Mouse (Mus musculus) myocyte (in vitro differentiated cells): ENCODE data around the gene Shisa7. TPM values are rescaled to one million over a fixed set of nuclear protein-coding genes. Genes with fewer than 3 reads are reported as not detected.

Experiments used
- H3K27me3 ChIP-seq: one replicate; pipeline ENCODE4 v1.6.1; 2011; ENCODE audit not compliant: control insufficient read depth, insufficient read depth, insufficient read length
- H3K36me3 ChIP-seq: one replicate; pipeline ENCODE4 v1.6.1; 2011; ENCODE audit not compliant: control insufficient read depth, insufficient read depth
- H3K4me2 ChIP-seq: one replicate; pipeline ENCODE4 v1.6.1; 2011; ENCODE audit warnings: low read depth, control low read depth
- H3K4me3 ChIP-seq: one replicate; pipeline ENCODE4 v1.5.1; 2011; ENCODE audit warnings: mild to moderate bottlenecking, control low read depth, moderate library complexity
- H3K79me2 ChIP-seq: one replicate; pipeline ENCODE4 v1.6.1; 2011; ENCODE audit not compliant: control insufficient read depth, insufficient read depth
- H3ac ChIP-seq: one replicate; pipeline ENCODE4 v1.6.1; 2011; ENCODE audit not compliant: control insufficient read depth, insufficient read length
- CEBPB ChIP-seq: IDR thresholded peaks from 2 replicates; pipeline ENCODE4 v1.6.1; 2011; ENCODE audit warnings: mild to moderate bottlenecking, moderate library complexity; ENCODE audit not compliant: poor library complexity, insufficient read depth, severe bottlenecking
- E2F4 ChIP-seq: IDR thresholded peaks from one replicate; pipeline ENCODE4 v1.6.1; 2011; ENCODE audit warnings: mild to moderate bottlenecking, control low read depth, moderate library complexity; ENCODE audit not compliant: insufficient read depth
- MAX ChIP-seq: IDR thresholded peaks from one replicate; pipeline ENCODE4 v1.6.1; 2011; ENCODE audit warnings: low read depth, mild to moderate bottlenecking, control low read depth
- MYOD1 ChIP-seq, 3 experiments: IDR thresholded peaks; one replicate each; pipeline ENCODE4 v1.6.1; 2011; ENCODE audit warnings: control low read depth in 2 of 3, low read depth in 2 of 3, mild to moderate bottlenecking in 2 of 3, moderate library complexity in 1 of 3; ENCODE audit not compliant: insufficient read length in 2 of 3, control insufficient read depth in 1 of 3
- MYOG ChIP-seq, 3 experiments: IDR thresholded peaks; one replicate each; pipeline ENCODE4 v1.6.1; 2011; ENCODE audit warnings: control low read depth in 2 of 3, low read depth in 2 of 3, mild to moderate bottlenecking in 2 of 3; ENCODE audit not compliant: insufficient read length in 2 of 3, control insufficient read depth in 1 of 3, insufficient read depth in 1 of 3
- POLR2A ChIP-seq: IDR thresholded peaks from one replicate; pipeline ENCODE4 v1.6.1; 2011; ENCODE audit warnings: low read depth, mild to moderate bottlenecking, control low read depth, moderate library complexity; ENCODE audit not compliant: insufficient read length
- POLR2AphosphoS2 ChIP-seq: IDR thresholded peaks from one replicate; pipeline ENCODE4 v1.6.1; 2011; ENCODE audit warnings: low read depth, control low read depth; ENCODE audit not compliant: insufficient read length
- REST ChIP-seq: IDR thresholded peaks from one replicate; pipeline ENCODE4 v1.6.1; 2011; ENCODE audit warnings: mild to moderate bottlenecking, control low read depth, moderate library complexity; ENCODE audit not compliant: insufficient read depth, insufficient read length
- SRF ChIP-seq: IDR thresholded peaks from one replicate; pipeline ENCODE4 v1.6.1; 2011; ENCODE audit warnings: low read depth; ENCODE audit not compliant: control insufficient read depth, insufficient read length
- TCF12 ChIP-seq: IDR thresholded peaks from one replicate; pipeline ENCODE4 v1.6.1; 2011; ENCODE audit warnings: mild to moderate bottlenecking, control low read depth; ENCODE audit not compliant: poor library complexity, insufficient read depth, severe bottlenecking
- TCF3 ChIP-seq: IDR thresholded peaks from one replicate; pipeline ENCODE4 v1.6.1; 2011; ENCODE audit warnings: low read depth, control low read depth; ENCODE audit not compliant: insufficient read length
- USF1 ChIP-seq: IDR thresholded peaks from one replicate; pipeline ENCODE4 v1.6.1; 2011; ENCODE audit warnings: low read depth, mild to moderate bottlenecking, control low read depth, moderate library complexity
- polyA plus RNA-seq: library from polyadenylated mRNA; unstranded; fragments of >200 nt; fragmentation: generic; extraction: Trizol; gene quantifications from one replicate; pipeline ENCODE4 v1.2.1, GENCODE M21; 2012; ENCODE audit warnings: missing spikeins

The Shisa7 gene
- polyA plus RNA-seq, 1 experiment: not detected

- Histone ChIP-seq H3K4me2 (peak within 1 kb of the TSS; percentile 81), H3K27me3 (no peaks in the 10 kb centered on the region), H3ac (no peak within 1 kb of the TSS), H3K4me3 (peak within 1 kb of the TSS; percentile 20), H3K79me2 (no peaks in the 10 kb centered on the region), H3K36me3 (no peaks in the 10 kb centered on the region)
- TF ChIP-seq POLR2AphosphoS2 (peak; percentile 57), POLR2A (peak; percentile 70), CEBPB (no peak)
Measured at GRCm38 (mm10) chr7:4876753-4877221, 32.3 kb upstream of the Shisa7 start, which contains the start of gene Isoc2a. Gene Isoc2a (plus strand): TSS chr7:4877153.

GRCm38 (mm10) chr7:4870133-4870532 is 25.6 kb upstream of the Shisa7 start, which contains the start of gene Isoc2b:
Gene Isoc2b (minus strand): TSS chr7:4870258.
- H3K27me3 ChIP-seq: no peaks in the 10 kb centered on the region
- no peak within 1 kb of the TSS for H3ac ChIP-seq
- TF ChIP-seq TCF12 (no peak), REST (no peak), CEBPB (no peak), TCF3 (no peak), MAX (no peak), POLR2AphosphoS2 (no peak), POLR2A (no peak), E2F4 (no peak), MYOG (IDR thresholded peaks at IDR 0.05; ENCODE audit: control insufficient read depth in 1 of 3, insufficient read depth in 1 of 3, insufficient read length in 2 of 3, low read depth in 2 of 3) (no peak), MYOD1 (IDR thresholded peaks at IDR 0.05; ENCODE audit: control insufficient read depth in 1 of 3, insufficient read length in 2 of 3, low read depth in 2 of 3) (no peak), SRF (no peak), USF1 (no peak)
- no peaks in the 10 kb centered on the region for H3K79me2 ChIP-seq
- no peak within 1 kb of the TSS for H3K4me3 ChIP-seq
- H3K36me3 ChIP-seq: no peaks in the 10 kb centered on the region
- no peak within 1 kb of the TSS for H3K4me2 ChIP-seq

- no peaks in the 10 kb centered on the region for H3K79me2 ChIP-seq
- H3K4me2 ChIP-seq: peak overlapping the region; percentile 70
- peak overlapping the region; percentile 38 for H3K4me3 ChIP-seq
- H3K27me3 ChIP-seq: no peaks in the 10 kb centered on the region
- no peaks in the 10 kb centered on the region for H3K36me3 ChIP-seq
- no peak overlapping the region for H3ac ChIP-seq
- TF ChIP-seq E2F4 (no peak), MYOD1 (IDR thresholded peaks at IDR 0.05; ENCODE audit: control insufficient read depth in 1 of 3, insufficient read length in 2 of 3, low read depth in 2 of 3) (no peak), MAX (no peak), TCF3 (no peak), USF1 (no peak), POLR2AphosphoS2 (no peak), CEBPB (no peak), REST (no peak), POLR2A (no peak), SRF (no peak), MYOG (IDR thresholded peaks at IDR 0.05; ENCODE audit: control insufficient read depth in 1 of 3, insufficient read depth in 1 of 3, insufficient read length in 2 of 3, low read depth in 2 of 3) (no peak), TCF12 (no peak)
Measured at GRCm38 (mm10) chr7:4866631-4867180, 22.2 kb upstream of the Shisa7 start.

- Histone ChIP-seq H3ac (no peak overlapping the region), H3K27me3 (no peaks in the 10 kb centered on the region), H3K36me3 (no peaks in the 10 kb centered on the region), H3K4me3 (peak overlapping the region; percentile 38), H3K79me2 (no peaks in the 10 kb centered on the region), H3K4me2 (peak overlapping the region; percentile 80)
- no peak for TF ChIP-seq POLR2AphosphoS2
- peak; percentile 51 for TF ChIP-seq POLR2A
Measured at GRCm38 (mm10) chr7:4865579-4866493, 21.3 kb upstream of the Shisa7 start.

GRCm38 (mm10) chr7:4865090-4865489 is 20.6 kb upstream of the Shisa7 start:
- H3K4me2 ChIP-seq: peak overlapping the region; percentile 80
- H3K4me3 ChIP-seq: peak overlapping the region; percentile 38
- H3K27me3 ChIP-seq: no peaks in the 10 kb centered on the region
- TF ChIP-seq MYOG (IDR thresholded peaks at IDR 0.05; ENCODE audit: control insufficient read depth in 1 of 3, insufficient read depth in 1 of 3, insufficient read length in 2 of 3, low read depth in 2 of 3) (no peak), SRF (no peak), MYOD1 (IDR thresholded peaks at IDR 0.05; ENCODE audit: control insufficient read depth in 1 of 3, insufficient read length in 2 of 3, low read depth in 2 of 3) (no peak), POLR2A (no peak), MAX (no peak)
- no peak overlapping the region for H3ac ChIP-seq
- no peaks in the 10 kb centered on the region for H3K79me2 ChIP-seq
- H3K36me3 ChIP-seq: no peaks in the 10 kb centered on the region
